In genomic region chrX:107336609-107337008, GRCm38 (mm10) we compare ENCODE assay signal across 25 mouse cellular contexts.
"Had no signal": no experiment of that assay in that cellular context is flagged by ENCODE, and none has a peak within 500 bp of the region (broad histone marks: within the 10 kb centered on the region; RNA-seq: fewer than 3 reads in every experiment).

No protein-coding gene starts in this region.

- H3K9me3 ChIP-seq: heart, embryonic 10.5 days; heart, embryonic 12.5 days; hindbrain, embryonic 10.5 days; hindbrain, embryonic 12.5 days; intestine, embryonic 15.5 days; limb, embryonic 13.5 days; limb, embryonic 15.5 days; liver, embryonic 12.5 days had no signal

- H3K27ac ChIP-seq: heart, embryonic 10.5 days; hindbrain, embryonic 10.5 days; hindbrain, embryonic 12.5 days; hindbrain, embryonic 14.5 days; intestine, embryonic 15.5 days; limb, embryonic 13.5 days; limb, embryonic 15.5 days; liver, embryonic 12.5 days; liver, embryonic 14.5 days had no signal

- ATAC-seq: hindbrain, embryonic 16.5 days; inflammation-experienced regulatory T-cells, adult 6 months; intestine, embryonic 15.5 days; intestine, postnatal 0 days; liver, embryonic 12.5 days had no signal

- H3K4me3 ChIP-seq: heart, embryonic 10.5 days; heart, embryonic 12.5 days; hindbrain, embryonic 10.5 days; hindbrain, embryonic 12.5 days; intestine, embryonic 15.5 days; limb, embryonic 13.5 days; limb, embryonic 15.5 days; liver, embryonic 12.5 days had no signal

- H3K27me3 ChIP-seq: heart, embryonic 12.5 days; hindbrain, embryonic 12.5 days; intestine, embryonic 15.5 days; limb, embryonic 13.5 days; limb, embryonic 15.5 days; liver, embryonic 12.5 days had no signal

- H3K9ac ChIP-seq: heart, embryonic 12.5 days; hindbrain, embryonic 12.5 days; hindbrain, embryonic 14.5 days; intestine, embryonic 15.5 days; limb, embryonic 13.5 days; limb, embryonic 15.5 days; liver, embryonic 12.5 days; liver, embryonic 14.5 days had no signal

- H3K4me1 ChIP-seq: heart, embryonic 10.5 days; heart, embryonic 12.5 days; hindbrain, embryonic 10.5 days; hindbrain, embryonic 12.5 days; intestine, embryonic 15.5 days; limb, embryonic 13.5 days; limb, embryonic 15.5 days; liver, embryonic 12.5 days had no signal

- H3K36me3 ChIP-seq: heart, embryonic 10.5 days; heart, embryonic 12.5 days; hindbrain, embryonic 10.5 days; hindbrain, embryonic 12.5 days; intestine, embryonic 15.5 days; limb, embryonic 13.5 days; limb, embryonic 15.5 days; liver, embryonic 12.5 days had no signal

- DNase-seq: gastrocnemius, postnatal 14 days; gastrocnemius, postnatal 36 days; heart, adult 18-20 months; heart, postnatal 10 days; heart, postnatal 4 days; kidney, adult 18-20 months; kidney, adult 8-10 months; kidney, postnatal 10 days; kidney, postnatal 25 days; layer of hippocampus, adult 9-11 months; layer of hippocampus, postnatal 36 days; left cerebral cortex, postnatal 4 days had no signal
